Mouse (Mus musculus) megakaryocyte, embryonic 14.5 days (primary cell): Measurements from ENCODE around the gene Plod1. TPM values are rescaled to one million over a fixed set of nuclear protein-coding genes. Genes with fewer than 3 reads are reported as not detected.

ENCODE experiments used
- H3K27me3 ChIP-seq: replicated peaks from 2 replicates; pipeline ENCODE3; 2012; ENCODE audit warnings: inconsistent platforms
- H3K36me3 ChIP-seq: replicated peaks from 2 replicates; pipeline ENCODE3; 2012; ENCODE audit warnings: low read length, inconsistent platforms, mixed read lengths
- H3K4me1 ChIP-seq: 2 replicates; pipeline ENCODE4 v1.6.1; 2012; ENCODE audit warnings: inconsistent platforms
- H3K4me3 ChIP-seq: replicated peaks from 2 replicates; pipeline ENCODE3; 2012; ENCODE audit warnings: moderate library complexity, mild to moderate bottlenecking, inconsistent platforms
- H3K9me3 ChIP-seq: 2 replicates; pipeline ENCODE4 v1.6.1; 2012; ENCODE audit warnings: inconsistent platforms
- FLI1 ChIP-seq: IDR thresholded peaks from 2 replicates; pipeline ENCODE4 v1.6.1; 2012; ENCODE audit warnings: low read length, inconsistent platforms, mixed read lengths
- GATA1 ChIP-seq: IDR thresholded peaks from 3 replicates; pipeline ENCODE4 v1.6.1; 2012; ENCODE audit warnings: mixed read lengths, low read length, inconsistent platforms, borderline replicate concordance
- polyA plus RNA-seq: library from polyadenylated mRNA; stranded (reverse); fragments of >175 nt; gene quantifications from 2 replicates; pipeline ENCODE4 v1.2.3, GENCODE M21; 2012; ENCODE audit warnings: low replicate concordance; ENCODE audit not compliant: insufficient read depth

Plod1 gene
- polyA plus RNA-seq, 1 experiment = 14.9 TPM

DNA sequence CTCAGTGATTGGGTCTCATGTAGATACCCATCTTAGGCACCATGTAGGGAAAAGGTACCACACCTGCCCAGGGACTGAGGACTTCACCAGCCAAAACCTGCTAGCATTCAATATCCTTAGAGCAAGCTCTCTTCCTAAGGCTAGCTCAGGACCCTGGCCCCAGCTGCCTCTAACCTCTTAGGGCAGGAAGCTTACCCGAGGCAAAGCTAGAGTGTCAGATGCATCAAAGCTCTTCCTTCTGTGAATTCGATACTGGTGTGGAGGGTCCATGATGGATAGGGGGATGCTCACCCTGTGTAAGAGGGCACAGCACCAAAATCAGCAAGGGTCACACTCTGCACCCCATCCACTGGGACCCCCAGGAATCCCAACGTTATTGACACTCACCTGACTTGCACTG is 74.5 kb downstream of the Plod1 start:
- Histone ChIP-seq H3K4me1 (peaks cover 7% of the 10 kb centered on the region; the same call in 1 of the 2 replicates), H3K27me3 (no peaks in the 10 kb centered on the region), H3K4me3 (no peak overlapping the region), H3K9me3 (no peaks in the 10 kb centered on the region), H3K36me3 (peaks cover 63% of the 10 kb centered on the region)
- no peak for TF ChIP-seq GATA1
- no peak for TF ChIP-seq FLI1

Other genes with a start within 250 kb of the Plod1 start
- not detected in 2 replicates for gene Zfp534, start 234.2 kb downstream of the Plod1 start, polyA plus RNA-seq
- gene Zfp984, start 127.0 kb downstream of the Plod1 start, polyA plus RNA-seq = 0.07 TPM in 1 of 2 replicates, not detected in the other
- gene Zfp933, start 88.4 kb downstream of the Plod1 start, polyA plus RNA-seq = not detected in 2 replicates
- gene Miip, start 68.0 kb downstream of the Plod1 start, polyA plus RNA-seq = 44.2 and 60.2 TPM in 2 replicates
- gene Fv1, start 67.8 kb downstream of the Plod1 start, polyA plus RNA-seq = not detected in 2 replicates
- gene Mfn2, start 32.1 kb downstream of the Plod1 start, polyA plus RNA-seq = 19.0 and 25.4 TPM in 2 replicates
- gene 2510039O18Rik, start 4.1 kb upstream of the Plod1 start, polyA plus RNA-seq = 87.3 and 131 TPM in 2 replicates
- gene Nppb, start 49.0 kb upstream of the Plod1 start, polyA plus RNA-seq = not detected in 2 replicates
- gene Nppa, start 64.0 kb upstream of the Plod1 start, polyA plus RNA-seq = not detected in 2 replicates
- gene Clcn6, start 102.1 kb upstream of the Plod1 start, polyA plus RNA-seq = 2.4 and 3.5 TPM in 2 replicates
- gene Mthfr, start 102.3 kb upstream of the Plod1 start, polyA plus RNA-seq = 3.5 and 7.0 TPM in 2 replicates
- gene Agtrap, start 151.3 kb upstream of the Plod1 start, polyA plus RNA-seq = 16.5 and 50.7 TPM in 2 replicates
- gene Mad2l2, start 193.6 kb upstream of the Plod1 start, polyA plus RNA-seq = 26.0 and 35.6 TPM in 2 replicates
- 4.1 and 4.9 TPM in 2 replicates for gene Draxin, start 193.9 kb upstream of the Plod1 start, polyA plus RNA-seq
- gene Fbxo6, start 215.4 kb upstream of the Plod1 start, polyA plus RNA-seq = 110 and 123 TPM in 2 replicates
- 3.8 and 7.4 TPM in 2 replicates for gene Fbxo44, start 223.7 kb upstream of the Plod1 start, polyA plus RNA-seq
- 60.5 and 134 TPM in 2 replicates for gene Fbxo2, start 223.9 kb upstream of the Plod1 start, polyA plus RNA-seq